Mouse (Mus musculus) adipocyte (in vitro differentiated cells): ENCODE data around the gene Sirt4.

Experiments used
- DNase-seq: peaks from one replicate; pipeline ENCODE4 v3.0.0-alpha.2; 2016; ENCODE audit warnings: low spot score

Gene Sirt4

DNA sequence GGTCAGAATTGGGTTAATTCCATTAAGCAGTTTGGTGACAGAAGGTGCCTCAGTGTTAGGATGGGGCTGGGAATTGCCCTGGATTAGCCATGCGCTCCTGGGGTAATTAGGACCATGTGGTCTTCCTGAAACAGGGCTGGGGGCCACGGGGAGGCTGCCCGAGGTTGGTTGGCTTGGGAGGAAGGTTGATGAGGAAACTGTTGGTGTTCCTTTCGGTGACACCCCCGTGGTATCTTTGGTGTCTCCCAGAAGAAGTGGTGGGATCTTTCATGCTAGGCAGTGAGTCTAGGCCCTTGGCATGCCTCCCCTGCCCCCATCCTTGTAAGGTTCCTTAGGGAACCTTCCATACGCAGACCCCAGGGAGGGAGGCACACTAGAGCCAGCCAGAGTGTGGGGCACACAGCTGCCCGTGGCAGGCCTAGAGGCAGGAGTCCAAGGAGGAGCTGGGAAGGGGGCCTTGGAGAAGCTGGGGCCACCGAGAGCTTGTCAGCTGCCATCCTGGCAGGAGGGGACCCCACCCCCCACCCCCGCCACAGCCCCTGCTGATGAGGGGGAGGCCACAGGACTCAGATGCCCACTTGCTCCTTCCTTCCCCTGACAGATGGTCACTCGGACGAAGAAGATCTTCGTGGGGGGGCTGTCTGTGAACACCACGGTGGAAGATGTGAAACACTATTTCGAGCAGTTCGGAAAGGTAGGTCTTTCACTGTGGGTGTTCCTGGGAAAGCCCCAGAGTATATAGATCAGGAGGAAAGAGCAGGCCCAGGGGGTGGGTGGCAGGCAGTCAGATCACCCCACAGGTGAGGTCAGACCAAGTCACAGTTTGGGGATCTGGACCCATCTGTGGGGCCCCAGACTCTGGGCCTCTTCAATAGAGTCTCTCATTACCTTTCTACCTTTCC, 49.4 kb downstream of the Sirt4 start:
- no peak for DNase-seq

DNA sequence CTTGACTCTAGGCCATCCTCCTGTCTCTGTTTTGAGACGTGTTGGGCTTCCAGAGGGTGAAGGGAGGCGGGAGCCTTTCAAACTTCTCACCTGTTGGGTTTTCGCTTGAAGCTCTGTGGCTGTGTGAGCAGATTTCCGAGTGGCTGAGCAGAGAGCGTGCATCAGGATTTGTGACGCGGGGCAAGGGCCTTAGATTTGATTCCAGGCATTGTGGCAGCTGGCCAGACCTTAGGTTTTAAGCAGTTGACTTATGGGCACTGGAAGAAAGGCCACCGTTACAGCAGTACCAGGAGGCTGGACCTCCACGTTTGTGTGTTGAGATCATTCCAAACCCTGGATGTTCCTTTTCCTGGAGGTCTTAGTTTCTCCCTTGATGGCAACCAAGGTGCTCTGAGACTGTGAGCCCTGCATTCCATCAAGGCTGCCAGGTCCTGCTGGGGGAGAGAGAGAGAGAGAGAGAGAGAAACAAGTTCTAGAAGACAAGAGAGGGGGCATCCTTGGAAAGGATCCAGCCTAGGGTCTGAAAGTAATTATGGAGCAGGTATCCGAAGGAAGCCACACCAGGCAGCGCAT, 50.2 kb downstream of the Sirt4 start:
- DNase-seq: no peak

DNA sequence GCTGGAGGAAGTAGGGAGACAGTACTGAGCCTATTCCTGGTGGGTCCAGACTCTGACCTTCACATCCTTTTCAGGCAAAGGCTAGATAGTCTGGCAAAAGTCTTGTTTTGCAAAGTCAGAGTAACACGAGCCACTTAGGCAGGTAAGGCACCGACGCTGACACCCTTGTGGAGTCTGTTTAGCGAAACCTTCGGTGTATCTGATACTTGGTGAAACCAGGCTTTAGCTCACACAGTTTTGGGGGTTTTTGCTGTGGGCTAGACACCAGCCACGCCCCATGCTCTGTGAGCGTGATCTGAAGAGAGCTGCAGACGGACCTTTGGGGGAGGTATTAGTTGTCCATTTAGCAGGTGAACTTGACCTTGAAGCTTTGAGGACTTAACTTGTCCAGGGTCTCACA, 51.3 kb downstream of the Sirt4 start:
- no peak for DNase-seq

DNA sequence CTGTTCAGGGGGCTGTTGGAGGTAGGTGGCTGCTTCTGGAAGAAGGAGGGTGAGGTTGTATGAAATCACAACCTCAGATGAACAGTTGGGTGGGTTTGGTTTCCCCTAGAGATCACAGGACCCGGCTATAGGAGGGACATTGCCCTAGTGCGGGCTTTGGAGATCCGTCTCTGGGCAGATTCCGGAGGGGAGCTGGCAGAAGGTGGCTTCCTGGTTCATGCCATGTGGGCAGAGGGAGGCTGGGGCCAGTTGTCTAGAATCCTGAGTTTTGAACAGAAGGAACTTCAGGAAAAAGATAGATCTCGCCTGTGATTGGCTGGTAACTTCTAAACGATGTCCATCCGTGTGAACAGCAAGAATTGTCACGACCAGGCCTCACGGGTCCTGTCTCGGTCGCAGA, 52.1 kb downstream of the Sirt4 start:
- no peak for DNase-seq

DNA sequence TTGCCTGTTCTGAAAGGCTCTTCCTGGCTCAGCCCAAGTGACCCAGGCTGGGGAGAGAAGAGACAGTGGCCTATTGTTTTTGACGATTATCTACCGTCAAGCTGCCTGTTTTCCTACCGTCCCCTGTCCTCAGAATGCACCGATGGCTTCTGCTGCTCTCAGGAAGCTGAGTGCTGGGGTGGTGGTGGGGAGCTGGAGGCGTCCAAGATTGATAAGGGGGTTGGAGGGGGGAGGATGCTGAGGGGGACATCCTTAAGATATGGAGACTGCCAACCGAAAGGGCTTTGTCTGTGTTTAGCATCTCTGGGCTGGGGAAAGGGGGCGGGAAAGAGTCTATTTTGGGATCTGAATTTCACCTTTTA, 52.6 kb downstream of the Sirt4 start:
- no peak for DNase-seq

DNA sequence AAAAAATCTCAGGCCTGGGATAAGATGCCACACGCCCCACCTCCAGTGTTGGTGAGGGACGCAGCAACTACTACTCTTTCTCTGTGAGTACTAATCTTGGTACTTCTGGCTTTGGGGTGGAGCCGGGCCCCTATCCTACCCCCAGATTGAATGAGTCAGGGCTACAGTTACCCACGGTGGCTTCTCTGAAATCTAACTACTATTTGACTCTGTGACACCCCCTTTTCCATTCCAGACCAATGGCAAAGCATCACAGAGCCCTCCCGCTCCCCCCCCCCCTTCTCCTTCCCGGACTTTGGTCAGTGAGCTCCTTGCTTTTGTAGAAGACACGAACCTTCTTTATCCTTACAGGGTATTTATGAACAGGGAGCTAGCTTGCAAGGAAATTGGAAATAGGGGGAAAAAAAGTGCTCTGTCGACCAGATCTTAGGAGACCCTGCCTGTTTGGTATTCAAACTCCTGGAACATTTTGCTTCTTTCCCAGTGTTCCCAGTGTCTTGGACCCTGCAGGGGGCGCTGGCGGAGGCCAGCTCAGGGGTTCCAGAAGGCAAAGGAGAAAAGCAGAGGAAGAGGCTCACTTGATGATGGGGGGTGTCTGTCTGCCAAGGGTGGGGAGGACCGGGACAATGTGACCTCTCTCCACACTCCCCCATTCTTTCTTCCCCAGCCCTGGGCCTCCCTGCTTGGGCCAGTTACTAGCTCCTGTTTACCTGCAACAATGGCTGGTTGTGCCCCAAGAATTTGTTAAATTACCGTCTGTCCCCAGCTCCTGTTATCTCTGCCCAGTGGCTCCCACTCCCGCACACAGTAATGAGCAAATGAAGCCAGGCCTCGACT, 53.2 kb downstream of the Sirt4 start:
- DNase-seq: no peak

DNA sequence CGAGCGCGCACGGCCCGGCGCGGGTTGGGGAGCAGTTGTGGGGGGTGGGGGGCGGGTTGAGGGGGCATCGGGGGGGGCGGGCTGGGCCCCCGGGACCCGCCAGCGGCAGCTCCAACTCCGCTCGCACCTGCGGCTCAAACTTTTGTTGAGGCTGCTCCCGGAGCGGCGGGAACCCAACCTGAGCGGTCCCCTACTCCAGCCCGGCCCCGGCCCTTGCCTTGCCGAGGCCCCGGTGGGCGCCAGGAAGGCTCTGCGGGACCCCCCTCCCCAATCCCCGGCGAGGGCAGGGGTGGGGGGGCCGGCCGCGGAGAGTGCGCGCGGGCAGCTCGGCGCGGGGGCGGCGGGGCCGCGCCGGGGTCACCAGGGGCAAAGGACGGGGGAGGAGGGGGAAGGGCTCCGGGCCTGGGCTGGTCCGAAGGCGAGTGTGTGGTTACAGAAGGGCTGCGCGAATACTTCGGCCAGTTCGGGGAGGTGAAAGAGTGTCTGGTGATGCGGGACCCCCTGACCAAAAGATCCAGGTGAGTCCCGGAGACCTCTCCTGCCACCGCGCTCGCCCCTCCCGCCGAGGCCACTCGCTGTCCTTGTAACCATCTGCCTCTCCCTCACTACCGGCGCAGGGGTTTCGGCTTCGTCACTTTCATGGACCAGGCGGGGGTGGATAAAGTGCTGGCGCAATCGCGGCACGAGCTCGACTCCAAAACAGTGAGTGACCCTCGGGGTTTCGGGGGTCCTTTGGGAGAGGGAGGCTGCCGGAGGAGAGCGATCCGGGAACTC, 54.2 kb downstream of the Sirt4 start:
- DNase-seq: no peak

DNA sequence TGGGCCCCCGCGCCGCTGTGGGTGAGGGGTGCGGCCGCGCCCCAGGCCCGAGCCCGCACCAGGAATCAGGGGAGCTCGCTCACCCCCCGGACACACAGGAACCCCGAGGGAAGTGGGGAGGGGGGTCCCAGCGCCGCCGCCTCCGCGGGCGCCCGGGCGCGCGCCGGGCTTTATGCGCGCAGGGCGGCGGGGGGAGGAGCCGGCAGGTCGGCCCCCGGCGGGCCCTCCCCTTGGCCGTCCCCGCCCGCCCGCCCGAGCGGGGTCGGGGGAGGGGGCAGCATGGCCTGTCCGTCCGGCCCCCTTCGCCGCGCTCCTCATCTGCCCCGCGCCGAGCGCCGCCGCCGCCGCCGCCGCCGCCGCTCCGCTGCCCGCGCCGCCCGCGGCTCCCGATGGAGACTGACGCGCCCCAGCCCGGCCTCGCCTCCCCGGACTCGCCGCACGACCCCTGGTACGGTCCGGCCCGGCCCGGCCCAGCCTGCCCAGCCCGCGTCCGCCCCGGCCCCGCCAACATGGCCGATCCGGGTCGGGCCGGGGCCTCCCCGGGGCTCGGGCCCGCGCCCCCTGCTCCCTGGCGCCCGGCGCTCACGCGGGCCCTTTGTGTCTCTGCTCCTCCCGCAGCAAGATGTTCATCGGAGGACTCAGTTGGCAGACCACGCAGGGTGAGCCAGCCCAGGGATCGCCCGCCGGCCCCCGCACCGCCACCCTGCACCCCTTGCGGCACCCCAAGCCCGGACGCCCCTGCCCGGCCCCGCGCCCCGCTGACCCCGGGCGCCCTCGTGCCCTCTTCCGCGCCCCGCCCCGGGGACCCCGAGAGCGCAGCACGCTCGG, 55.0 kb downstream of the Sirt4 start, which contains the start of gene Msi1:
TSS of gene Msi1 (plus strand) at position 241 of the 828 bp plus-strand sequence.
- no peak for DNase-seq

DNA sequence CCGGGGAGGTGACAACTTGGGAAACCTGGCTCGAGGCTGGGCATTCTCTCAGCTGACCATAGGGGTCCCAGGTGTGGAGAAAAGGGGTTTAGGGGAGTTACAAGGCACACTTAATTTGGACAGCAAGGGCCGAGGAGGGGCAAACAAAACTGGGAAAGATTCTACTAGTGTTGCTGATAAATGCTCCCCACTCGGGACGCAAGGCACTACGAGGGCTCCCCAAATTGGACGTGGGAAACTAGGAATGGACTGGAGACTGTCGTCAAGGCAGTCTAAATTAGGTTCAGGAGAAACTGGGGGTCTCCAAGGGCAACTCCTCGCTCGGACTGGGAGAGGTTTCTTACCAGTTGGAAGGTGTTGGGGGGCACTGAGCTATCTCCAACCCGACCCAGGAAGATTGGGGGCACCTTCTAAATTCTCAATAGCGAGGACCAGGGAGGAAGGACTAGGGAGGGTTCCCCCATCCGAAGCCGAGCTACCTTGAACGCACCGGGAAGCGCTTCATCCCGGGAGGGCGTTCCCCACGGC, 55.6 kb downstream of the Sirt4 start:
- no peak for DNase-seq
